Mouse (Mus musculus) liver, embryonic 14.5 days (tissue): ENCODE data around the gene Sparcl1. TPM values are rescaled to one million over a fixed set of nuclear protein-coding genes. Genes with fewer than 3 reads are reported as not detected.

Experiments
- ATAC-seq: fragments of 200-750 bp; cut with Nextera tagmentation; 2 replicates; pipeline ENCODE4 v1.8.0; 2017; ENCODE audit warnings: moderate number of reproducible peaks, mild to moderate bottlenecking, moderate library complexity; ENCODE audit not compliant: insufficient read depth
- DNase-seq, 3 experiments: peaks; one replicate each; pipeline ENCODE4 v3.0.0-alpha.2; 2012 to 2013; ENCODE audit warnings: low read depth in 3 of 3, low spot score in 3 of 3
- H3K27ac ChIP-seq: fragments of 300-500 bp; sonication (generic); 2 replicates; pipeline ENCODE4 v1.5.1; 2014; ENCODE audit warnings: moderate library complexity, mild to moderate bottlenecking, control low read depth, inconsistent platforms
- H3K27me3 ChIP-seq: fragments of 300-500 bp; sonication (generic); 2 replicates; pipeline ENCODE4 v1.6.1; 2014; ENCODE audit warnings: mild to moderate bottlenecking, low read length, moderate library complexity; ENCODE audit not compliant: control insufficient read depth, insufficient read depth
- H3K36me3 ChIP-seq: fragments of 300-500 bp; sonication (generic); replicated peaks from 2 replicates; pipeline ENCODE4 v1.6.1; 2014; ENCODE audit warnings: low read depth; ENCODE audit not compliant: control insufficient read depth, insufficient read depth
- H3K4me1 ChIP-seq, 2 experiments: fragments of 200-500 bp in 1 of 2; fragments of 300-500 bp in 1 of 2; sonication (generic) in 1 of 2; replicated peaks; 2 replicates each; pipeline ENCODE4 v1.6.1; 2012 to 2014; ENCODE audit warnings: antibody characterized with exemption in 1 of 2, inconsistent platforms in 1 of 2, low read length in 1 of 2; ENCODE audit not compliant: control insufficient read depth in 2 of 2, insufficient read depth in 2 of 2
- H3K4me2 ChIP-seq: fragments of 300-500 bp; sonication (generic); 2 replicates; pipeline ENCODE4 v1.6.1; 2014; ENCODE audit warnings: low read depth, mild to moderate bottlenecking, control low read depth, moderate library complexity
- H3K4me3 ChIP-seq, 2 experiments: fragments of 200-500 bp in 1 of 2; fragments of 300-500 bp in 1 of 2; sonication (generic) in 1 of 2; 2 replicates each; pipeline ENCODE4 v1.5.1; 2012 to 2014; ENCODE audit warnings: low read depth in 2 of 2, low read length in 2 of 2, mild to moderate bottlenecking in 2 of 2, control low read depth in 1 of 2, inconsistent platforms in 1 of 2, moderate library complexity in 1 of 2; ENCODE audit not compliant: insufficient read depth in 1 of 2
- H3K9ac ChIP-seq: fragments of 300-500 bp; sonication (generic); replicated peaks from 2 replicates; pipeline ENCODE4 v1.6.1; 2014; ENCODE audit warnings: mild to moderate bottlenecking, control low read depth, moderate library complexity
- H3K9me3 ChIP-seq: fragments of 300-500 bp; sonication (generic); 2 replicates; pipeline ENCODE4 v1.6.1; 2016; ENCODE audit warnings: low read length, mixed read lengths; ENCODE audit not compliant: control insufficient read depth
- CTCF ChIP-seq: IDR thresholded peaks from 2 replicates; pipeline ENCODE4 v1.5.1; 2016; ENCODE audit warnings: antibody characterized with exemption, low read depth, control low read depth
- EP300 ChIP-seq: IDR thresholded peaks from 2 replicates; pipeline ENCODE4 v1.6.1; 2016; ENCODE audit warnings: antibody characterized with exemption, low read depth
- WGBS: fragments of 180-500 bp; shearing (Covaris S2); extraction: QIAGEN DNeasy Blood & Tissue Kit; methylation state at CpG from one replicate; pipeline ENCODE4 v1.1.7; 2014; ENCODE audit not compliant: insufficient replicate concordance; 5-methylcytosine and 5-hydroxymethylcytosine counted together
- polyA plus RNA-seq, 2 experiments: library from polyadenylated mRNA; depleted of rRNA in 1 of 2; stranded (reverse) in 1 of 2; unstranded in 1 of 2; fragments of >200 nt; fragmentation: Nextera tagmentation in 1 of 2; extraction: Ambion mirVana in 1 of 2; gene quantifications; 2 replicates each; pipeline versions ENCODE4 v1.2.1 to v1.2.3; 2012 to 2014

The Sparcl1 gene
- polyA plus RNA-seq (2012; rRNA removed) (0.81 and 1.4 TPM in 2 replicates), polyA plus RNA-seq (2014; fragmentation: Nextera tagmentation; extraction: Ambion mirVana) (1.0 and 1.2 TPM in 2 replicates)

DNA sequence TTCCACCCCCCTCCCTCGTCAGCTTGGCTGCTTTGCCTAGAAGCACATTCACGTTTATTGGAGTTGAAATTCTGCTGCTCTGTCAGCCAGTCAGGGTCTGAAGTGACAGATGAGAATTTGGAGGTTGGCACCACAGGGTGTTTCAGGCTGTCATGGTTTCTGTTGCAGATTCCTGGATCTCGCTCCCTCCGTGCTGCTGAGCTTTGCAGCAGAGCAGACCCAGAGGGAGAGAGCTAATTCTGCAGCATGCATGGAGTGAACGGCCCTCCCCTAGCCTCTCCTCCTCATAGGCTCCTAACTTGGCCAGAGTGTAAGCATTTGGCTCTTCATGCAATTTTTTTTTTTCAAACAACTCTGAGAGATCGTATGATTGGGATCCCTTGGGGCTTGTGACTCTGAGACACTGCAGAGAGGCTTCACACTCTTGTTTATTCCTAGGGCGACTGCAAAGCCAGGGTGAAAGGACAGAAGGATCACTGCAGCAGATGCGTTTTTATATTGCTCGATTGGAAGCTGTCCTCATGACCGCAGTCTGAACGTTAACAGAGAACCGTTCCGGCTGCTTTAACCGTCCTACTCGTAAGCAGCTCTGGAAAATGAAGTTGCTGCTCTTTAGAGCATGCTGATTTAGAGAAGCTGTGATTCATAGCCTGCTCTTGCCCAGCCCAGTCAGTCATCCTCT is at the start of gene Sparcl1:
TSS of gene Sparcl1 (minus strand) at position 243 of the 682 bp plus-strand sequence.
- TF ChIP-seq EP300 (no peak), CTCF (no peak)
- ATAC-seq, result no peak
- H3K4me3 ChIP-seq, result no peak within 1 kb of the TSS
- H3K9me3 ChIP-seq, result no peaks in the 10 kb centered on the region
- 37% methylated on average over 15 of the region's 15 CpGs for WGBS
- no peaks in the 10 kb centered on the region for H3K27me3 ChIP-seq
- peaks cover 0 to 6% of the 10 kb centered on the region in 2 experiments; a peak in 1 of 4 replicates for H3K4me1 ChIP-seq
- H3K27ac ChIP-seq, result no peak within 1 kb of the TSS
- no peak for DNase-seq
- H3K4me2 ChIP-seq, result no peak within 1 kb of the TSS
- H3K9ac ChIP-seq, result no peak within 1 kb of the TSS
- no peaks in the 10 kb centered on the region for H3K36me3 ChIP-seq

DNA sequence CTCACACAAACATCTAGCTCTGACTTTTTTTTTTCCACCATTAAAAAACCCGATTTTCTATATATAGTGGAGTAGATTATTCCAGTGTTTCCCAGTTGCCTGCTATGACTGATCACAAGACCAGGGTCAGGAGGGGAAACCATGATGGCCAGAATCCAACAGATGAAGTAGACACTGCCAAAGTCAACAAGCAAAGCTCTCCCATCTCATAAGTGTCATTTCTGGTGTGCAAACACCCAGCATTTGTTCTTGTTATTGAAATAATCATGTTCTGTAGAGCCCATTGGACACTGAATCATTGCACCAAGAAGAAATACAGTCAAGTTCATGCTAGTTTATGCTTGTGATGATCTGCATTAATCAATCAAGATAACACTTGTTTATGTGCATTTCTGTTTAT is 47.9 kb upstream of the Sparcl1 start:
- TF ChIP-seq EP300, result no peak
- TF ChIP-seq CTCF, result no peak
- H3K4me1 ChIP-seq, result no peaks in the 10 kb centered on the region
- WGBS, result 32% methylated on average over 1 of the region's 1 CpGs
- ATAC-seq (no peak), DNase-seq (no peak)
- no peaks in the 10 kb centered on the region for H3K27me3 ChIP-seq
- no peak overlapping the region for H3K4me2 ChIP-seq
- H3K9ac ChIP-seq, result no peak overlapping the region
- no peaks in the 10 kb centered on the region for H3K9me3 ChIP-seq
- no peak overlapping the region for H3K27ac ChIP-seq
- no peaks in the 10 kb centered on the region for H3K36me3 ChIP-seq
- no peak overlapping the region for H3K4me3 ChIP-seq

DNA sequence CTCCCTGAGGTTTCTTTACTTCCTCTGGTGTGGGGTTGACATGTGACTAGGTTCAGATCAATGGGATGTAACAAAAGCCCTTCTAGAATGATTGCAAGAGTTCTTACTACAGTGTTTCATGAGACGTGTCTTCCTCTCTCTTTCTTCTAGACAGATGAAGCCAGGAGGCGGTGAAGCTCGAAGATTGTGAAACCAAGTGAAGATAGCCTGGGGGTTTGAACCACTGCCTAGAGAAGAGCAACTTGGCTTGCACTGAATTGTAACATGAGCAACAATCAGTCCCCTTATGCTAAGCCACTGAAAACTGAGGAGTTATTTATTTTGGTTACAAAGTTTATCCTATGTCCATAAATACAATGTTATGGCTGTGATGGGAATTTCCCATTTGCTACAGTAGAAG is 47.0 kb upstream of the Sparcl1 start:
- Histone ChIP-seq H3K9ac (no peak overlapping the region), H3K36me3 (no peaks in the 10 kb centered on the region), H3K4me3 (no peak overlapping the region), H3K4me1 (no peaks in the 10 kb centered on the region), H3K4me2 (no peak overlapping the region), H3K27me3 (no peaks in the 10 kb centered on the region), H3K27ac (no peak overlapping the region), H3K9me3 (no peaks in the 10 kb centered on the region)
- TF ChIP-seq EP300, result no peak
- TF ChIP-seq CTCF, result no peak
- ATAC-seq, result no peak
- 63% methylated on average over 3 of the region's 3 CpGs for WGBS
- no peak for DNase-seq

DNA sequence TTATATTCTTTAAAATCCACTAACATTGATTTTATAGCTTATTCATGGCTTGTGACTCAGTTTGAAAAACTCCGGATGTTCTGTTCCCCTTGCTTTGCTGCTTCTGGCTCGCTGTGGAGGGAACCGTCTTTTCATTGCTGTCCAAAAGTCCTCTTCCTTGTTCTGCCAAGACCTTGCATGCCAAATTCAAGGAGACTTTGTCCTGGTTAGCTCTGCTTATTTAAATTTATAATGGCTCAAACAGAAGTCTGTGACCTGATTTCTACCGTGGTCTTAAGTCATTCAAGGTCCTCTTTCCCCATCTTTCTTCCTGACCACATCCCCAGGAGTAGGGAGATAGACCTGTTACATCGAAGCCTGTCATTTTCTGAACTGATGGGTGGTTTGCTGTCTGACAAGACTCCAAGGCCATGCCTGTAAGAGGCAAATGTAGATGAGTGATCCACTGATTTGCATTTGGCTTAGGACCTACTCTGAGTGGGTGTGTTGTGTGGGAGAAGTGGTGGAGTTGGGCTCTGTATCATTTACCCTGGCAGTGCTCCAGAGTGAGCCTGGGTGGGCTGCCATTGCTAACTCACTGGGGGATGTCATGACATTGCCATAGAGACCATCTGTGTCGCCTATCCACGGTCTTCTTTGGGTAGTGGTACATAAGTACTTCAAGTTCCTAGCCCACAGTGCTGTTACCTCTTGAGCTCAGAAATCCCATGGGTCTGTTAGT is 45.0 kb upstream of the Sparcl1 start:
- TF ChIP-seq CTCF (no peak), EP300 (no peak)
- DNase-seq (no peak), ATAC-seq (no peak)
- H3K4me3 ChIP-seq, result no peak overlapping the region
- H3K9ac ChIP-seq, result no peak overlapping the region
- 56% methylated on average over 7 of the region's 7 CpGs for WGBS
- H3K4me1 ChIP-seq, result no peaks in the 10 kb centered on the region
- no peaks in the 10 kb centered on the region for H3K9me3 ChIP-seq
- no peaks in the 10 kb centered on the region for H3K36me3 ChIP-seq
- H3K4me2 ChIP-seq, result no peak overlapping the region
- H3K27me3 ChIP-seq, result no peaks in the 10 kb centered on the region
- H3K27ac ChIP-seq, result no peak overlapping the region

DNA sequence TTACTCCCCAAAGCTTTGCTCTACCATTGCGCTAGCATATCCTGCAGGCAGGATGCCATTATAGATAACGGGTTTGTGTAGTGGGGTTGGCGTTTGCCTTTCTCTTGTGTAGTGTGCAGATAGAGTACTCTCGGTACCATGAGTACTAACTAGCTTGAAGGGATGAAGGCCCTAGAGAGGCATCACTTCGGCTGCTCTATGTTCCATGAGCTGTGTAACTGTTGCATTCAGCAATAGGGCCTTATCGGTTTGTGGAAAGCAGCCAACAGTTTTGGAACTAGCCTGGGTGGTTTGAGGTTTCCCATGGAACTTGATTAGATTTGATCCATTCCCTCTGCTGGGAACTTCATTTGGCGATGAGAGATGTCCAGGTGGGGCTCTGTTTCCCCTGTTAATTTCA is 44.2 kb upstream of the Sparcl1 start:
- no peaks in the 10 kb centered on the region for H3K36me3 ChIP-seq
- TF ChIP-seq EP300 (no peak), CTCF (no peak)
- H3K4me3 ChIP-seq, result no peak overlapping the region
- H3K9ac ChIP-seq, result no peak overlapping the region
- no peaks in the 10 kb centered on the region for H3K9me3 ChIP-seq
- H3K27ac ChIP-seq, result no peak overlapping the region
- ATAC-seq, result no peak
- no peak for DNase-seq
- no peaks in the 10 kb centered on the region for H3K27me3 ChIP-seq
- no peaks in the 10 kb centered on the region for H3K4me1 ChIP-seq
- H3K4me2 ChIP-seq, result no peak overlapping the region
- 64% methylated on average over 7 of the region's 7 CpGs for WGBS
